Mouse (Mus musculus) CH12.LX (cell line): Measurements from ENCODE around the gene Mrgpra2b. TPM values are rescaled to one million over a fixed set of nuclear protein-coding genes. Genes with fewer than 3 reads are reported as not detected.

Experiments used
- DNase-seq: peaks from one replicate; pipeline ENCODE4 v3.0.0-alpha.2; 2013; ENCODE audit errors: extremely low read depth
- H3K27ac ChIP-seq: 2 replicates; pipeline ENCODE4 v1.5.1; 2012; ENCODE audit warnings: low read depth, mild to moderate bottlenecking, control low read depth, moderate library complexity; ENCODE audit not compliant: insufficient read depth
- H3K27me3 ChIP-seq: replicated peaks from 2 replicates; pipeline ENCODE3; 2012; ENCODE audit warnings: inconsistent platforms
- H3K36me3 ChIP-seq, 2 experiments: replicated peaks in 1 of 2; 2 replicates each; pipeline versions ENCODE3 to v1.6.1; 2012; ENCODE audit warnings: inconsistent platforms in 1 of 2, low read length in 1 of 2, mild to moderate bottlenecking in 1 of 2, mixed read lengths in 1 of 2, moderate library complexity in 1 of 2; ENCODE audit not compliant: control insufficient read depth in 1 of 2, insufficient read depth in 1 of 2
- H3K4me1 ChIP-seq, 2 experiments: 2 replicates each; pipeline ENCODE4 v1.6.1; 2012; ENCODE audit warnings: inconsistent platforms in 1 of 2, moderate library complexity in 1 of 2; ENCODE audit not compliant: insufficient read depth in 2 of 2, control insufficient read depth in 1 of 2
- H3K4me2 ChIP-seq: 2 replicates; pipeline ENCODE4 v1.6.1; 2012; ENCODE audit warnings: low read depth, mild to moderate bottlenecking, control low read depth; ENCODE audit not compliant: poor library complexity, insufficient read depth, severe bottlenecking
- H3K4me3 ChIP-seq, 3 experiments: fragments of 150-350 bp in 1 of 3; sonication (generic) in 1 of 3; replicated peaks in 1 of 3; 2 replicates each; pipeline versions ENCODE3 to v1.5.1; 2011 to 2012; ENCODE audit warnings: low read depth in 2 of 3, low read length in 2 of 3, mild to moderate bottlenecking in 2 of 3, moderate library complexity in 2 of 3, control low read depth in 1 of 3, improper control_type of control experiment in 1 of 3, inconsistent platforms in 1 of 3, mixed read lengths in 1 of 3; ENCODE audit not compliant: poor library complexity in 1 of 3
- H3K79me2 ChIP-seq: replicated peaks from 2 replicates; pipeline ENCODE4 v1.6.1; 2012; ENCODE audit warnings: mild to moderate bottlenecking, moderate library complexity; ENCODE audit not compliant: control insufficient read depth, poor library complexity, insufficient read depth, severe bottlenecking; ENCODE audit errors: extremely low read depth
- H3K9ac ChIP-seq: 2 replicates; pipeline ENCODE4 v1.6.1; 2012; ENCODE audit warnings: low read depth, mild to moderate bottlenecking, control low read depth, moderate library complexity; ENCODE audit not compliant: insufficient read depth
- H3K9me3 ChIP-seq: replicated peaks from 2 replicates; pipeline ENCODE3; 2012; ENCODE audit warnings: low read length, inconsistent platforms, mixed read lengths
- BHLHE40 ChIP-seq: IDR thresholded peaks from 2 replicates; pipeline ENCODE4 v1.6.1; 2011; ENCODE audit warnings: mild to moderate bottlenecking, low read depth, low read length, improper control_type of control experiment
- CHD1 ChIP-seq: IDR thresholded peaks from 2 replicates; pipeline ENCODE4 v1.6.1; 2012; ENCODE audit warnings: low read depth, low read length, improper control_type of control experiment, inconsistent platforms
- CTCF ChIP-seq, 2 experiments: IDR thresholded peaks in 1 of 2; conservative IDR thresholded peaks in 1 of 2; 2 replicates each; pipeline ENCODE4 v1.5.1; 2011 to 2012; ENCODE audit warnings: low read depth in 2 of 2, low read length in 2 of 2, improper control_type of control experiment in 1 of 2, inconsistent platforms in 1 of 2, mild to moderate bottlenecking in 1 of 2, moderate library complexity in 1 of 2
- E2F4 ChIP-seq: IDR thresholded peaks from 2 replicates; pipeline ENCODE4 v1.6.1; 2011; ENCODE audit warnings: low read depth, low read length, improper control_type of control experiment; ENCODE audit not compliant: insufficient replicate concordance
- EP300 ChIP-seq: IDR thresholded peaks from 2 replicates; pipeline ENCODE4 v1.6.1; 2011; ENCODE audit warnings: low read length, improper control_type of control experiment
- ETS1 ChIP-seq: conservative IDR thresholded peaks from 2 replicates; pipeline ENCODE4 v1.6.1; 2012; ENCODE audit warnings: low read depth, mild to moderate bottlenecking, inconsistent platforms, low read length, improper control_type of control experiment, moderate library complexity
- GABPA ChIP-seq: IDR thresholded peaks from 2 replicates; pipeline ENCODE4 v1.6.1; 2012; ENCODE audit warnings: low read depth, low read length, improper control_type of control experiment, inconsistent platforms; ENCODE audit not compliant: insufficient replicate concordance
- IRF4 ChIP-seq: IDR thresholded peaks from 2 replicates; pipeline ENCODE4 v1.6.1; 2014; ENCODE audit warnings: low read depth, mild to moderate bottlenecking, inconsistent platforms, low read length, improper control_type of control experiment
- JUN ChIP-seq: IDR thresholded peaks from 2 replicates; pipeline ENCODE4 v1.6.1; 2011; ENCODE audit warnings: low read depth, mild to moderate bottlenecking, low read length, improper control_type of control experiment, moderate library complexity; ENCODE audit not compliant: insufficient read depth
- JUND ChIP-seq: conservative IDR thresholded peaks from 2 replicates; pipeline ENCODE4 v1.6.1; 2011; ENCODE audit warnings: low read depth, low read length, improper control_type of control experiment
- KAT2A ChIP-seq: IDR thresholded peaks from 2 replicates; pipeline ENCODE4 v1.6.1; 2012; ENCODE audit warnings: low read length, improper control_type of control experiment, inconsistent platforms; ENCODE audit not compliant: insufficient replicate concordance
- MAFK ChIP-seq: IDR thresholded peaks from 2 replicates; pipeline ENCODE4 v1.6.1; 2011; ENCODE audit warnings: low read length, improper control_type of control experiment; ENCODE audit not compliant: insufficient replicate concordance
- MAX ChIP-seq: IDR thresholded peaks from 2 replicates; pipeline ENCODE4 v1.6.1; 2011; ENCODE audit warnings: low read length, improper control_type of control experiment
- MAZ ChIP-seq: IDR thresholded peaks from 2 replicates; pipeline ENCODE4 v1.6.1; 2012; ENCODE audit warnings: low read depth, mild to moderate bottlenecking, inconsistent platforms, low read length, improper control_type of control experiment, moderate library complexity
- MEF2A ChIP-seq: IDR thresholded peaks from 2 replicates; pipeline ENCODE4 v1.6.1; 2014; ENCODE audit warnings: low read depth, mild to moderate bottlenecking, inconsistent platforms, low read length, improper control_type of control experiment, borderline replicate concordance
- NRF1 ChIP-seq: IDR thresholded peaks from 2 replicates; pipeline ENCODE4 v1.6.1; 2014; ENCODE audit warnings: low read depth, mild to moderate bottlenecking, inconsistent platforms, low read length, improper control_type of control experiment, moderate library complexity
- PAX5 ChIP-seq: IDR thresholded peaks from 2 replicates; pipeline ENCODE4 v1.6.1; 2012; ENCODE audit warnings: low read length, inconsistent platforms, mixed read lengths
- POLR2A ChIP-seq: IDR thresholded peaks from 2 replicates; pipeline ENCODE4 v1.6.1; 2011; ENCODE audit warnings: low read depth, mild to moderate bottlenecking, improper control_type of control experiment, low read length
- POLR2AphosphoS2 ChIP-seq: IDR thresholded peaks from 2 replicates; pipeline ENCODE4 v1.6.1; 2011; ENCODE audit warnings: low read depth, low read length, improper control_type of control experiment
- RCOR1 ChIP-seq: conservative IDR thresholded peaks from 2 replicates; pipeline ENCODE4 v1.6.1; 2012; ENCODE audit warnings: low read depth, mild to moderate bottlenecking, inconsistent platforms, low read length, improper control_type of control experiment
- TCF12 ChIP-seq: IDR thresholded peaks from 2 replicates; pipeline ENCODE4 v1.6.1; 2014; ENCODE audit warnings: low read depth, mild to moderate bottlenecking, inconsistent platforms, low read length, improper control_type of control experiment
- UBTF ChIP-seq: IDR thresholded peaks from 2 replicates; pipeline ENCODE4 v1.6.1; 2012; ENCODE audit warnings: low read depth, mild to moderate bottlenecking, inconsistent platforms, low read length, improper control_type of control experiment, moderate library complexity
- USF1 ChIP-seq: IDR thresholded peaks from 2 replicates; pipeline ENCODE4 v1.6.1; 2014; ENCODE audit warnings: low read depth, mild to moderate bottlenecking, inconsistent platforms, low read length, improper control_type of control experiment
- USF2 ChIP-seq: conservative IDR thresholded peaks from 2 replicates; pipeline ENCODE4 v1.6.1; 2011; ENCODE audit warnings: low read depth, low read length, improper control_type of control experiment
- ZC3H11A ChIP-seq: IDR thresholded peaks from 2 replicates; pipeline ENCODE4 v1.6.1; 2012; ENCODE audit warnings: low read depth, mild to moderate bottlenecking, inconsistent platforms, low read length, improper control_type of control experiment
- ZKSCAN1 ChIP-seq: IDR thresholded peaks from 2 replicates; pipeline ENCODE4 v1.6.1; 2012; ENCODE audit warnings: low read depth, inconsistent platforms, low read length, improper control_type of control experiment, borderline replicate concordance
- ZNF384 ChIP-seq: IDR thresholded peaks from 2 replicates; pipeline ENCODE4 v1.6.1; 2012; ENCODE audit warnings: low read depth, low read length, improper control_type of control experiment, inconsistent platforms
- dilution Hi-C: fragments of 300-500 bp; cut with MboI; formaldehyde crosslinking; loops from 2 replicates; pipeline ENCODE4 v1.14.3; 2020; ENCODE audit warnings: low sequenced_read_pairs; ENCODE audit not compliant: extremely low pct_unique_long_range_greater_than_20kb, extremely low pct_ligation_motif_present
- in situ Hi-C: fragments of 300-500 bp; cut with MboI; formaldehyde crosslinking; loops from 3 replicates; pipeline ENCODE4 v1.14.3; 2019; ENCODE audit warnings: low sequenced_read_pairs, low pct_ligation_motif_present, low pct_unique_long_range_greater_than_20kb, mixed read lengths
- polyA plus RNA-seq: library from polyadenylated mRNA; unstranded; fragments of >175 nt; gene quantifications from 2 replicates; pipeline ENCODE4 v1.2.1, GENCODE M21; 2012; ENCODE audit warnings: low read depth; ENCODE audit not compliant: insufficient read length
- total RNA-seq, 2 experiments: library from RNA; depleted of rRNA; stranded (reverse); fragments of 300-350 nt in 1 of 2; fragments of >200 nt in 1 of 2; gene quantifications; 2 replicates each; pipeline ENCODE4 v1.2.3; 2012 to 2014

Gene Mrgpra2b
- total RNA-seq (2012; rRNA removed) (not detected in 2 replicates), total RNA-seq (2014; rRNA removed) (not detected in 2 replicates), polyA plus RNA-seq (not detected in 2 replicates)

DNA sequence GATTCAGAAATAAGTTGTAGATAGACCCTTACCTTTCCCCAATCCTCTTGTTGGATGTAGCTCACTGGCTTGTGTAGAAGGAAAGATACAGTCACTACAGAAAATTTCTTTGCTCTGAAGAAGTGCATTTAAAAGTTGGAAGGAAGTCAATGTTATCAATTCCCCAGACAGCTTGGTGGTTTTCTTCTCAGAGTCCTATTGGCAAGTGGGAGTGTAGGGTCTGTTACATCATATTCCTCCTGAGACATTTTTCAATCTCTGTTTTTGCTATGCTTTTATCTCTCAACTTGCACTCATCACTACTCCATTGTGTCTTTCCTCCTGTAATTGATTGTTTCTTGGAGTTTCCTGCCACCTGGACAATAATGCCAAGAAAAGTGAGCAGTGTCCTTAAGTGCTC is at the start of gene Mrgpra2b:
TSS of gene Mrgpra2b (minus strand) at position 101 of the 400 bp plus-strand sequence.
- H3K27ac ChIP-seq, result no peak within 1 kb of the TSS
- H3K4me1 ChIP-seq, result no peaks in the 10 kb centered on the region
- H3K79me2 ChIP-seq, result no peaks in the 10 kb centered on the region
- H3K9ac ChIP-seq, result no peak within 1 kb of the TSS
- H3K4me2 ChIP-seq, result no peak within 1 kb of the TSS
- no peak within 1 kb of the TSS for H3K4me3 ChIP-seq
- H3K9me3 ChIP-seq, result no peaks in the 10 kb centered on the region
- H3K36me3 ChIP-seq, result no peaks in the 10 kb centered on the region
- TF ChIP-seq MAFK (no peak), KAT2A (no peak), IRF4 (no peak), NRF1 (no peak), CHD1 (no peak), BHLHE40 (no peak), USF2 (no peak), TCF12 (no peak), CTCF (conservative IDR thresholded peaks at IDR 0.05 in 1 of 2, IDR thresholded peaks at IDR 0.05 in 1 of 2; ENCODE audit: low read depth in 2 of 2, low read length in 2 of 2) (no peak), USF1 (no peak), PAX5 (no peak), MAZ (no peak)
- dilution Hi-C loops, result no loop called here
- no peaks in the 10 kb centered on the region for H3K27me3 ChIP-seq
- in situ Hi-C loops, result no loop called here
- DNase-seq, result no peak

DNA sequence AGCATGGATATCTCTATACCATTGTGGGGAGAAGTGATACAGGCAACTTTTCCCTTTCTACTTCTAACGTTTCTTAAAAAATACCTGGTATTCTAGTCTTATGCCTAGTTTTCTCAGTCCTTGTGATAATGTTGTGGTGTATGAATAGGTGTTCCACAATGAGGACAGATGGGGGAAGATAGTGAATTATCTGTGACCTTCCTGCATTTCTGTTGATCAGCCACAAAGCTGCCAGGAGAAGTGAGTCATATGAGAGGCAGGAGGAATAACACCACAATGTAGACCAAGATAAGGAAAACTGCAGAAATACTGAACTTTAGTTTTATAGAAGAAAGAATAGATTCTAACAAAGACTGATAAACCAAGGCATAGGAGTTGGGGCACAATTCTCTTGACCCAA is 12.3 kb downstream of the Mrgpra2b start:
- Histone ChIP-seq H3K27me3 (no peaks in the 10 kb centered on the region), H3K9me3 (no peaks in the 10 kb centered on the region), H3K27ac (no peak overlapping the region), H3K36me3 (no peaks in the 10 kb centered on the region), H3K4me2 (no peak overlapping the region), H3K4me3 (no peak overlapping the region), H3K4me1 (no peaks in the 10 kb centered on the region), H3K79me2 (no peaks in the 10 kb centered on the region), H3K9ac (no peak overlapping the region)
- no peak for DNase-seq
- in situ Hi-C loops (no loop called here), dilution Hi-C loops (no loop called here)
- no peak for TF ChIP-seq JUN
- TF ChIP-seq ZC3H11A, result no peak
- no peak for TF ChIP-seq USF2
- no peak for TF ChIP-seq BHLHE40
- no peak for TF ChIP-seq MAFK
- no peak for TF ChIP-seq MEF2A
- TF ChIP-seq RCOR1, result no peak
- TF ChIP-seq PAX5, result no peak
- no peak for TF ChIP-seq UBTF
- no peak for TF ChIP-seq JUND
- TF ChIP-seq GABPA, result no peak
- TF ChIP-seq POLR2A, result no peak
- no peak for TF ChIP-seq ZNF384
- no peak for TF ChIP-seq ZKSCAN1
- TF ChIP-seq POLR2AphosphoS2, result no peak
- no peak for TF ChIP-seq EP300
- TF ChIP-seq ETS1, result no peak
- TF ChIP-seq MAX, result no peak
- no peak for TF ChIP-seq E2F4
